Mouse (Mus musculus): ENCODE measurements at regions not wholly inside any gene's neighbourhood (a gene's known extent, or its start where the extent isn't known, plus 50 kb on each side); places are given as distances from the start of the nearest gene placed in this dataset.

GRCm38 (mm10) chr13:54318161-54318560 lies 53.0 kb upstream of the Cplx2 start:
- no peak for DNase-seq (ENCODE audit: low read depth, low spot score)

GRCm38 (mm10) chr13:54318601-54319000 lies 52.5 kb upstream of the Cplx2 start:
- DNase-seq (ENCODE audit: low read depth, low spot score), result no peak

GRCm38 (mm10) chr13:54320212-54320611 lies 50.9 kb upstream of the Cplx2 start:
- no peak for DNase-seq (ENCODE audit: low read depth, low spot score)

- no peak for DNase-seq (ENCODE audit: low read depth, low spot score)
These were observed 50.1 kb upstream of the Cplx2 start for GRCm38 (mm10) chr13:54321011-54321410.
